Mouse (Mus musculus): ENCODE results near the gene Dntt.

Gene Dntt

GRCm38 (mm10) chr19:41071500-41071899 is 42.4 kb downstream of the Dntt start:
- DNase-seq (ENCODE audit: low spot score), result peak; percentile 92

- peak; percentile 30 for DNase-seq (ENCODE audit: low spot score)
Measured at GRCm38 (mm10) chr19:41073746-41074455, 44.8 kb downstream of the Dntt start.

GRCm38 (mm10) chr19:41076906-41077305 is 47.8 kb downstream of the Dntt start, which contains the start of gene Opalin:
TSS of gene Opalin (minus strand) at chr19:41077113.
- DNase-seq (ENCODE audit: low spot score), result no peak

DNA sequence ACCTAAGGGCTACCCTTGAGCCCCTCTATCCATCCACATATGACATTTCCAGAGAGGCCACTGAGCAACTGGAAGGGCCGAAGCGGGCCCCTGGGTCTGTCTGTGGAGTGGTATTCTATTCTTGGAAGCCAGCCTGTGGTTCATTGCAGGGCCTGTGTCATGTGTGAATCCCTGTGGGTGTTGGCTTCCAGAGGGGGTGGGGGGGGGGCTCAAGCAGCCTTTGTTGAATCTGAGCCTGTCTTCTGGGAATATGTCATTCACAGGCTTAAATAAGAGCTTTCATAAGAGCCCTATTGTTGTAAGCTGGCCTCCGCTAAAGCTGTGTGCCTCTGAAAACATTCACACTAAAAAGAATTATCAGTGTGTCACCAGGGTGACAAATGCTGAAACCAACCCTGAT is 52.5 kb downstream of the Dntt start:
- no peak for DNase-seq (ENCODE audit: low spot score)

- DNase-seq (ENCODE audit: low spot score), result no peak
Measured at GRCm38 (mm10) chr19:41083646-41084045, 54.6 kb downstream of the Dntt start.

GRCm38 (mm10) chr19:41086289-41086688 is 57.2 kb downstream of the Dntt start:
- no peak for DNase-seq (ENCODE audit: low spot score)

GRCm38 (mm10) chr19:41086700-41087099 is 57.6 kb downstream of the Dntt start:
- peak; percentile 84 for DNase-seq (ENCODE audit: low spot score)

- no peak for DNase-seq (ENCODE audit: low spot score)
Measured at GRCm38 (mm10) chr19:41087901-41088300, 58.8 kb downstream of the Dntt start.

- no peak for DNase-seq (ENCODE audit: low spot score)
Measured at GRCm38 (mm10) chr19:41088491-41088890, 59.4 kb downstream of the Dntt start.

DNA sequence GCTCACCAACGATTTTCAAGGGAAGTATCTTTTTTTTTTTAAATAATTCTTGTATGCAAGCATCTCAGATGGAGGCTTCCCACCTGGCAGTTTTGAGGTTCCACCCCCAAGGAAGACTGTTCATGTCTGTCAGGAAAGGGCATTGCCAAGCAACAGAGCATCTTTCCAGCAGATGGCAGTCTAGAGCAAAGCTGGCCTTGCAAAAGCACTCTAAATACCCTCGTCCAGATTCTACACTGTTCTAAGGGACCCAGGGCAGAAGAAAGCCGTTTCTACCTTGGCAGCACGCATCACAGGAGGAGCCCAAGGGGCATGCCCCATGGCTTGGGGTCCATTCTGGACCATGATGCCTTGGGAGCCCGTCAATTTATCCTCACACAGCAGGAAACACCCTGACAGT is 60.8 kb downstream of the Dntt start:
- peak; percentile 50 for DNase-seq (ENCODE audit: low spot score)

DNA sequence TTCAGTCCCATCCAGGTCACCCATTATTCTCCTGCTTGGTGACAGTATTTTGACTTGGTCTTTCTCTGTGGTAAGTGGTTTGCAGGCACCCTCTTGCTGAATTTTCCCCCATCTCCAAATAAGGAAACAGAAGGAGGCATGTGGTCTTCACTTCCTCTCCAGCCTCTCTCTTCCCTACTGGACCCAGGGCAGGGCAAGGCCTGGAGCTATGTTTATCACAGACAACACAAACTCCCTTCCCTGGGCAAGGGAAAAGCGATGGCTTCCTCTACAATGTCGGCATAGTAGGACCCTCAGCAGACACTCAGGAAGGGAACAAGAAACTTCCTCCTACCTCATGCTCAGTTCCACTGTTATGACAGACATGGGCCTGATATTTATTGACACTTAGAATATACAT is 62.8 kb downstream of the Dntt start:
- DNase-seq (ENCODE audit: low spot score), result no peak

GRCm38 (mm10) chr19:41097038-41097437 is 68.0 kb downstream of the Dntt start:
- no peak for DNase-seq (ENCODE audit: low spot score)

DNA sequence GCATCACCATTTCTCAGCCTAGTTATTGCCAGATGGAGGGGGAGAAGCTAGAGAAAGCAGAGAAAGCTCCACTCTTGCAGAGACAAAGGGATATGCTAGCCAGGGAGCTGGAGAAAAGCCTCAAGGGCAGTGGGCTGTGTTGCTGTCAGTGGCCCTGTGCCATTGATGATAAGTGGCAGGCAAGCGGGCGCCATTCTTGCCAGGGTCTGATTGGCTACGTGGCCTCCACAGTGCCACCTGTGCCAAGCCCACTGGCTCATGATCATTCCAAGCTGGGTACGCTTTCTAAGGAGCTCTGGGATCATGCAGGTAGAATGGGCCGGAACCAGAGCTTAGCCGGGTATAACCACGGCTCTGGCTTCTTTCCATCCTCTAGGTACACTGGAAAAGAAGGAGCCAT is 71.8 kb downstream of the Dntt start:
- no peak for DNase-seq (ENCODE audit: low spot score)

- DNase-seq (ENCODE audit: low spot score), result peak; percentile 45
Measured at GRCm38 (mm10) chr19:41101390-41101789, 72.3 kb downstream of the Dntt start.

GRCm38 (mm10) chr19:41104922-41105321 is 75.8 kb downstream of the Dntt start:
- DNase-seq (ENCODE audit: low spot score), result no peak

DNA sequence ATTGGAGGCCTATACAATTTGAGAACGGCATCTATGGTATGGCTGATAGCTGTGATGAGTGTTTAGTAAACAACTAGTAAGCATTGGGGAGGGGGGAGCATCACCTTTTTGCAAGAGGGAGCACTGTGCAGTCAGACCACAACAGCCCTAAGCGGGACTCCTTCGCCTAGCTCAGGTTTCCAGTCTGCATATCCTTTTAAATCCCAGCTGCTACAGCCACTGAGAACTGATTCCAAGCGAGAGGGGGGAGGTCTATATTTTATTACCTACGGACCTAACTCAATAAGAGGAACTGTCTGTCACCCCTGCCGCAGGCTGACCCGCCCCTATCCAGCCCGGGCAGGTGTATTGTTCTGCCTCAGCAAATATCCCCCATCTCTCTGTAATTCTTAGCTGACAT is 78.5 kb downstream of the Dntt start:
- no peak for DNase-seq (ENCODE audit: low spot score)

- DNase-seq (ENCODE audit: low spot score), result no peak
Measured at GRCm38 (mm10) chr19:41108666-41109065, 79.6 kb downstream of the Dntt start.

All from layer of hippocampus, adult 9-10 months (tissue).